Comparison of ENCODE assay signal across 8 mouse cellular contexts in the genomic region with DNA sequence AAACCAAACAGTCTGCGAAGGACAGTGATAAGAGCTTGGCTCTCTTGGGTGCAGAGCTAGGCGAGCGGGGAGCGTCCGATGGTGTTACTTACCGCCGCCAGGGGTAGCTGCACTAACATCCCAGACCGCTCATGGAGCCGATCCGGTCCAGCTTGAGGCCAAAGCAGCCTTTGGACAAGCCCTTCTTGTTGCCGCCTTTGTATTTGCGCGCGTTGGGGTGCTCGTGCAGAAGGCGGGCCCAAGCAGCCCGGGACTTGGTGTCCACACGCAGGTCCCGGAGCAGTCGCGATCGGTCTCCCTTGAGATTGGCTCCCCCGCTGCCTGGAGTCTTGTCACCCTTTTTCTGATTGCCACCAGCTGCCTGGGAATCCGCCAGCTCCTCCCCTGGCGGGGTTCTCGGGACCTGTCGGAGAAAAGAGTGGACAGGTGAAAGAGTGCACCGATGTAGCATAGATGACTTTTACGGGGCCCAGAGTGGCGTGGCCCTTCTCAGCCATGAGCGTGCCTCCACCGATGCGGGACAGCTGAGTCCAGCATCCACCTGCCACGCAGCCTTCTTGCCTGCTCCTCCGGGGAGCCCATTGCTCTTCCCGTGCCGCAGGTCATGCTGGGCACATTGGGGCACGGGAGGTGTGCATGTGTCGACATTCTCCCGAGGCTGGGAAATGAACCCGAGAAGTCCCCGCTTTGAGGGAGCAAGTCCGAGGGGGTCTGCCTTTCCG. TPM values are rescaled to one million over a fixed set of nuclear protein-coding genes. Genes with fewer than 3 reads are reported as not detected.
A peak's percentile ranks its signal among the peaks of the same experiment; 100 is the strongest.
DNase-seq lines count a peak whose midpoint lies in the region; ATAC-seq and TF ChIP-seq lines count a peak whose summit lies in the region.

No protein-coding gene starts in this region.

- peak overlapping the region; percentile 17 for H3K9ac ChIP-seq in ES-Bruce4 (ENCODE audit: low read depth, poor library complexity, severe bottlenecking)
- H3K9ac ChIP-seq in forebrain, embryonic 12.5 days = peak overlapping the region; percentile 78
- H3K9ac ChIP-seq in heart, embryonic 15.5 days = peak overlapping the region; percentile 38
- H3K9ac ChIP-seq in kidney, postnatal 0 days (ENCODE audit: low read depth, low read length) = peak overlapping the region; percentile 35; the same call in 1 of the 2 replicates

- H3K4me2 ChIP-seq in forebrain, embryonic 12.5 days = peak overlapping the region; percentile 90
- peak overlapping the region; percentile 100 for H3K4me2 ChIP-seq in heart, embryonic 15.5 days
- H3K4me2 ChIP-seq in kidney, postnatal 0 days (ENCODE audit: low read length) = peak overlapping the region; percentile 91

- no peak for TF ChIP-seq POLR2A in ES-Bruce4 (IDR thresholded peaks at IDR 0.05; ENCODE audit: insufficient read depth, low read length)

- TF ChIP-seq EP300 in ES-Bruce4 (IDR thresholded peaks at IDR 0.05; ENCODE audit: insufficient read depth, low read depth, low read length) = no peak

- no peak overlapping the region for H3K27ac ChIP-seq in ES-Bruce4 (ENCODE audit: insufficient read depth, low read length)
- H3K27ac ChIP-seq in forebrain, embryonic 12.5 days = no peak overlapping the region
- H3K27ac ChIP-seq in heart, embryonic 15.5 days = no peak overlapping the region
- H3K27ac ChIP-seq in kidney, postnatal 0 days = no peak overlapping the region

- H3K4me1 ChIP-seq in ES-Bruce4 (ENCODE audit: control insufficient read depth, insufficient read depth, low read length) = no peaks in the 10 kb centered on the region
- H3K4me1 ChIP-seq in forebrain, embryonic 12.5 days = peaks cover 13% of the 10 kb centered on the region
- peaks cover 13% of the 10 kb centered on the region for H3K4me1 ChIP-seq in heart, embryonic 15.5 days (replicated peaks)
- H3K4me1 ChIP-seq in kidney, postnatal 0 days (replicated peaks; ENCODE audit: insufficient read depth, low read length) = 0 out of 2 replicates have a peak, but pooled peaks cover 4% of the 10 kb centered on the region

- under 1% methylated on average over 44 of the region's 44 CpGs for WGBS in forebrain, embryonic 12.5 days
- WGBS in heart, embryonic 15.5 days = 2% methylated on average over 44 of the region's 44 CpGs
- 1% methylated on average over 44 of the region's 44 CpGs for WGBS in kidney, postnatal 0 days

- peak overlapping the region; percentile 68 for H3K4me3 ChIP-seq in ES-Bruce4 (ENCODE audit: low read depth, low read length)
- peak overlapping the region; percentile 55 for H3K4me3 ChIP-seq in forebrain, embryonic 12.5 days (replicated peaks)
- peak overlapping the region; percentile 59 for H3K4me3 ChIP-seq in heart, embryonic 15.5 days
- peak overlapping the region; percentile 40 for H3K4me3 ChIP-seq in kidney, postnatal 0 days (replicated peaks; ENCODE audit: low read depth, low read length)

- no peaks in the 10 kb centered on the region for H3K9me3 ChIP-seq in ES-Bruce4 (replicated peaks; ENCODE audit: control insufficient read depth, insufficient read depth, low read length, poor library complexity, severe bottlenecking)
- H3K9me3 ChIP-seq in forebrain, embryonic 12.5 days = no peaks in the 10 kb centered on the region
- H3K9me3 ChIP-seq in heart, embryonic 15.5 days (replicated peaks) = no peaks in the 10 kb centered on the region
- H3K9me3 ChIP-seq in kidney, postnatal 0 days (replicated peaks; ENCODE audit: low read length) = no peaks in the 10 kb centered on the region

- H3K27me3 ChIP-seq in ES-Bruce4 (ENCODE audit: control insufficient read depth, insufficient read depth, low read length, poor library complexity, severe bottlenecking) = peaks cover 3% of the 10 kb centered on the region; the same call in 1 of the 2 replicates
- peaks cover 57% of the 10 kb centered on the region for H3K27me3 ChIP-seq in forebrain, embryonic 12.5 days
- H3K27me3 ChIP-seq in heart, embryonic 15.5 days = peaks cover 70% of the 10 kb centered on the region
- H3K27me3 ChIP-seq in kidney, postnatal 0 days (ENCODE audit: insufficient read depth, low read length) = peaks cover 15% of the 10 kb centered on the region; the same call in 1 of the 2 replicates

- peak; percentile 69 for ATAC-seq in cerebellum, adult (ENCODE audit: insufficient number of reproducible peaks, low FRiP score, low TSS enrichment)
- ATAC-seq in forebrain, embryonic 12.5 days (ENCODE audit: low FRiP score) = peak; percentile 74
- ATAC-seq in heart, embryonic 15.5 days (replicated peaks; ENCODE audit: insufficient number of reproducible peaks, insufficient read depth, low FRiP score, low read depth) = peak; percentile 65; the same call in 1 of the 2 replicates
- ATAC-seq in kidney, postnatal 0 days (replicated peaks; ENCODE audit: low FRiP score, low read depth) = peak; percentile 65

- peak; percentile 74 for TF ChIP-seq CTCF in ES-Bruce4 (IDR thresholded peaks at IDR 0.05; ENCODE audit: low read depth, low read length)
- peak; percentile 91 for TF ChIP-seq CTCF in kidney, postnatal 0 days (IDR thresholded peaks at IDR 0.05; ENCODE audit: low read depth)

- no peaks in the 10 kb centered on the region for H3K36me3 ChIP-seq in ES-Bruce4 (ENCODE audit: control insufficient read depth, insufficient read depth, low read length, poor library complexity, severe bottlenecking)
- H3K36me3 ChIP-seq in forebrain, embryonic 12.5 days (replicated peaks) = no peaks in the 10 kb centered on the region
- no peaks in the 10 kb centered on the region for H3K36me3 ChIP-seq in heart, embryonic 15.5 days
- H3K36me3 ChIP-seq in kidney, postnatal 0 days (ENCODE audit: insufficient read depth, low read length) = no peaks in the 10 kb centered on the region

- DNase-seq in kidney, postnatal 0 days (ENCODE audit: low spot score) = peak; percentile 92
- DNase-seq in liver = peak; percentile 64
- DNase-seq in naive thymus-derived CD4-positive, alpha-beta T cell, adult 2 months (ENCODE audit: low read depth) = peak; percentile 21
- peak; percentile 81 for DNase-seq in testis, postnatal 10 days (ENCODE audit: low spot score)

RNA-seq across cellular contexts. Expression of gene Nppc, which starts 0.7 kb away (rescaled TPM):
- not detected in 2 replicates for polyA plus RNA-seq in ES-Bruce4 (2011; ENCODE audit: insufficient read depth, insufficient read length, low read depth, missing spikeins)
- polyA plus RNA-seq in forebrain, embryonic 12.5 days (2016; fragmentation: Nextera tagmentation; extraction: Ambion mirVana) = 0.83 and 1.6 TPM in 2 replicates
- 1.2 and 1.3 TPM in 2 replicates for polyA plus RNA-seq in heart, embryonic 15.5 days (2015; fragmentation: Nextera tagmentation; extraction: Ambion mirVana)
- 5.2 and 7.1 TPM in 2 replicates for polyA plus RNA-seq in kidney, postnatal 0 days (2015; fragmentation: Nextera tagmentation; extraction: Ambion mirVana)

RNA-seq across cellular contexts. Expression of gene Dis3l2, which starts 33.9 kb away (rescaled TPM):
- polyA plus RNA-seq in ES-Bruce4 (2011; ENCODE audit: insufficient read depth, insufficient read length, low read depth, missing spikeins) = 19.6 and 21.0 TPM in 2 replicates
- 40.7 and 41.7 TPM in 2 replicates for polyA plus RNA-seq in forebrain, embryonic 12.5 days (2016; fragmentation: Nextera tagmentation; extraction: Ambion mirVana)
- polyA plus RNA-seq in heart, embryonic 15.5 days (2015; fragmentation: Nextera tagmentation; extraction: Ambion mirVana) = 15.2 and 17.4 TPM in 2 replicates
- 20.9 and 23.1 TPM in 2 replicates for polyA plus RNA-seq in kidney, postnatal 0 days (2015; fragmentation: Nextera tagmentation; extraction: Ambion mirVana)

Comparison
In these comparisons a context has a peak if more than half of its experiments do, and no peak if none do; other contexts are left out.
1. H3K9ac ChIP-seq: peak in every context shown above with its lines; median percentile 78 in forebrain, embryonic 12.5 days; 38 in heart, embryonic 15.5 days; 35 in kidney, postnatal 0 days; 17 in ES-Bruce4.
2. DNase-seq: peak in every context shown above with its lines; median percentile 92 in kidney, postnatal 0 days; 81 in testis, postnatal 10 days; 64 in liver; 21 in naive thymus-derived CD4-positive, alpha-beta T cell, adult 2 months.